Mouse (Mus musculus) embryonic fibroblast, embryonic 13.5 days (primary cell): ENCODE data around the gene Wnt3a. TPM values are rescaled to one million over a fixed set of nuclear protein-coding genes. Genes with fewer than 3 reads are reported as not detected.

Experiments
- H3K27ac ChIP-seq: 2 replicates; pipeline ENCODE4 v1.5.1; 2012; ENCODE audit warnings: low read length, control low read depth, inconsistent platforms; ENCODE audit not compliant: insufficient read depth
- H3K4me1 ChIP-seq: 2 replicates; pipeline ENCODE4 v1.6.1; 2011; ENCODE audit warnings: low read length; ENCODE audit not compliant: control insufficient read depth, insufficient read depth
- H3K4me3 ChIP-seq: 2 replicates; pipeline ENCODE4 v1.5.1; 2011; ENCODE audit warnings: mild to moderate bottlenecking, control low read depth, low read length; ENCODE audit not compliant: insufficient read depth
- CTCF ChIP-seq: IDR thresholded peaks from 2 replicates; pipeline ENCODE4 v1.5.1; 2011; ENCODE audit warnings: mild to moderate bottlenecking, control low read depth, low read length, moderate library complexity, borderline replicate concordance; ENCODE audit not compliant: insufficient read depth
- POLR2A ChIP-seq: IDR thresholded peaks from 2 replicates; pipeline ENCODE4 v1.6.1; 2011; ENCODE audit warnings: low read depth, mild to moderate bottlenecking, control low read depth, low read length, moderate library complexity
- polyA plus RNA-seq: library from polyadenylated mRNA; stranded (reverse); fragments of >200 nt; gene quantifications from 2 replicates; pipeline ENCODE4 v1.2.4, GENCODE M21; 2011; ENCODE audit warnings: low read depth; ENCODE audit not compliant: missing spikeins, insufficient read length

The Wnt3a gene
- polyA plus RNA-seq, result not detected in 2 replicates

DNA sequence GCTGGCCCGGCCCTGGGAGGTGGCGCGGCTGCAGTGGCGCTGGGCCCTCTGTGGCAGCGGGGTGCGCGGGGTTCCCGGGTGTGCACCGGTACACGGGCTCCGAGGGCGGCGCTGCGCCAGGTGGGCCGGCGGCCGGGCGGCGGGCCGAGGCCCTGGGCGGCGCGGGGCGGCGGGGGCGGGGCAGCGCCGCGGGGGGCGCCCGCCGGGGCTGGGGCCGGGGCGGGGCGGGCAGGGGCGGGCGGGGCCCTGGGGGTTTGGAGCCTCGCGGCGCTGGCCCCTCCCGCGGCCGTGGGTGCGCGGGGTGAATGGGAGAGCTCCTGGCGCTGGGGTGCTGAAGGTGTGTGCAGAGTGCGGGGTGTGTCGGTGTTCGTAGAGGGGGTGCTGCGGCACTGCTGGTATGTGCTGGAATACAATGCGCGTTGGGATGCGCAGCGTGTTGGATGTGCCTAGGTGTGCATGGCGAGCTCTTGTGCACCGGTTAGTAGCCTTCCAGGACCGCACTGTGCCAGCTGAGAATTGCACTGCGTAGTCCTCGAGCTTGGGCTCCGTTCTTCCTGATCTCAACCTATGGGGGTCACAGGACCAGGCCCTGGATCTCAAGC, at the start of gene Wnt3a:
Wnt3a (minus strand) TSS at position 51 of the 602 bp plus-strand sequence.
- no peak within 1 kb of the TSS for H3K4me3 ChIP-seq
- H3K4me1 ChIP-seq, result 0 out of 2 replicates have a peak, but pooled peaks cover 2% of the 10 kb centered on the region
- H3K27ac ChIP-seq, result no peak within 1 kb of the TSS
- TF ChIP-seq POLR2A (no peak), CTCF (no peak)

GRCm38 (mm10) chr11:59338736-59339120, 48.2 kb upstream of the Wnt3a start:
- TF ChIP-seq CTCF (no peak), POLR2A (no peak)
- no peak overlapping the region for H3K27ac ChIP-seq

DNA sequence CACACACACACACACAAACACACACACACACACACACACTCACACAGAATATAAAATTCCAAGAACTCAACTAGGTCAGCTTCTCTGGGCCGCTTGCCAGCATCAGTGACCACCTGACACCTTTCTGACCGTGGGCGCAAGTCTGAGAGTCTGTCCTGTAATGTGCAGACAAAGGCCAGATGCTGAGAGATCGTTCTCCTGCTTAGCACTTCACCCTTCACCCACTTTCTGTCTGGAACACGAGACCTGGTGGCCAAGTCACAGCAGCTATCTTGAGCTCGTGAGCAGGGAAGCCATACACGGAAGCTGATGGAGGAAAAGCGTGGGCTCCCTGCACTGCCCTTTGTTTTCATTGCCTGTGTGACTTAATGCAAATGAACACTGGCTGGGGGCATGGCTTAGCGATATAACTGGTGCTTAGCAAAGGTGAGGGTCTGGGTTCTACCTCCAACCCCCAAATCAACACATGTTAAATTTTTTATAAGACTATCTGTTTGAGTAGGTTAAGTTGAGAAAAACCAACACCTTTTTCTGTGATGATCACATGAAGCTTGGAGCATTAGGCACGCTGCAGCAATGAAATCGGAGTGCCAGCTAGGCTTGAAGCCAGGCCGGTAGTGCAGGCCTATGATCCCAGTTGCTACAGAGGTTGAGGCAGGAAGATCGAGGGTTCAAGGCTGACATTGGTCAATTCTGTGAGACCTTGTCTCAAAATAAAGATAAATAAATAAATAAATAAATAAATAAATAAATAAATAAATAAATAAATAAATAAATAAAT, 47.6 kb upstream of the Wnt3a start:
- Histone ChIP-seq H3K4me1 (no peaks in the 10 kb centered on the region), H3K27ac (no peak overlapping the region), H3K4me3 (no peak overlapping the region)
- TF ChIP-seq POLR2A (no peak), CTCF (no peak)

More at GRCm38 (mm10) chr11:59338736-59339120, 48.2 kb upstream of the Wnt3a start:
- no peaks in the 10 kb centered on the region for H3K4me1 ChIP-seq
- H3K4me3 ChIP-seq, result no peak overlapping the region

- Histone ChIP-seq H3K4me1 (no peaks in the 10 kb centered on the region), H3K4me3 (no peak overlapping the region), H3K27ac (no peak overlapping the region)
- no peak for TF ChIP-seq POLR2A
- TF ChIP-seq CTCF, result no peak
These were observed 45.8 kb upstream of the Wnt3a start for GRCm38 (mm10) chr11:59336381-59336780.

- Histone ChIP-seq H3K4me3 (no peak overlapping the region), H3K27ac (no peak overlapping the region), H3K4me1 (no peaks in the 10 kb centered on the region)
- TF ChIP-seq CTCF, result no peak
- TF ChIP-seq POLR2A, result no peak
These were observed 45.4 kb upstream of the Wnt3a start for GRCm38 (mm10) chr11:59335942-59336341.

GRCm38 (mm10) chr11:59335150-59335549, 44.6 kb upstream of the Wnt3a start:
- no peak overlapping the region for H3K4me3 ChIP-seq
- no peak overlapping the region for H3K27ac ChIP-seq
- no peaks in the 10 kb centered on the region for H3K4me1 ChIP-seq
- no peak for TF ChIP-seq CTCF
- no peak for TF ChIP-seq POLR2A

GRCm38 (mm10) chr11:59332938-59333337, 42.4 kb upstream of the Wnt3a start:
- no peak for TF ChIP-seq CTCF
- no peak for TF ChIP-seq POLR2A
- Histone ChIP-seq H3K4me1 (no peaks in the 10 kb centered on the region), H3K4me3 (no peak overlapping the region), H3K27ac (no peak overlapping the region)

GRCm38 (mm10) chr11:59331167-59331869, 40.8 kb upstream of the Wnt3a start:
- Histone ChIP-seq H3K4me3 (no peak overlapping the region), H3K4me1 (no peaks in the 10 kb centered on the region), H3K27ac (no peak overlapping the region)
- TF ChIP-seq POLR2A (no peak), CTCF (no peak)

DNA sequence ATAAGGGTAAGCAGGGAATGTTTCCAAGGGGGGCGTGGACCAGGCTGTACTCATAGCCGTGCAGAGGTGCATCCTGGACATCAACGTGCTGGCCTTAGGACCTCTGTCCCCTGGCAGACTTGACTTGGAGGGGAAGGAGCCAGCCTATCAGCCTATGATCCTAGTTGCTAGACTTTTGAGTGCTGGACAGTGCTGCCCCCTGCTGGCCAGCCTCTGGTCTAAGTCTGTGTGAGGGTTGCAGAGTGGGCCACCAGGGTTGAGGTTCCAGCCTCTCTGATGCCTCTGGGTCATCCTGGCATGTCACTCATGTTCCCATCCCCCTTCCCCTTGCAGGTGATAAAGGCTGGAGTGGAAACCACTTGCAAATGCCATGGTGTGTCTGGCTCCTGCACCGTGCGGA, 40.0 kb upstream of the Wnt3a start:
- Histone ChIP-seq H3K4me3 (no peak overlapping the region), H3K4me1 (no peaks in the 10 kb centered on the region), H3K27ac (no peak overlapping the region)
- TF ChIP-seq POLR2A (no peak), CTCF (peak; percentile 64)
